Mouse (Mus musculus) kidney, postnatal 0 days (tissue): ENCODE results near the gene Mrps17. TPM values are rescaled to one million over a fixed set of nuclear protein-coding genes. Genes with fewer than 3 reads are reported as not detected.
A peak's percentile ranks its signal among the peaks of the same experiment; 100 is the strongest.

ENCODE experiments used
- ATAC-seq: fragments of 200-750 bp; cut with Nextera tagmentation; replicated peaks from 2 replicates; pipeline ENCODE4 v1.8.0; 2017; ENCODE audit warnings: low read depth, moderate number of reproducible peaks, moderate TSS enrichment, moderate library complexity; ENCODE audit not compliant: low FRiP score
- DNase-seq: peaks from one replicate; pipeline ENCODE4 v3.0.0-alpha.2; 2016; ENCODE audit warnings: low spot score
- H3K27ac ChIP-seq: fragments of 300-500 bp; sonication (generic); 2 replicates; pipeline ENCODE4 v1.5.1; 2014; ENCODE audit warnings: mild to moderate bottlenecking
- H3K27me3 ChIP-seq: fragments of 300-500 bp; sonication (generic); 2 replicates; pipeline ENCODE4 v1.6.1; 2014; ENCODE audit warnings: low read length, mixed read lengths; ENCODE audit not compliant: insufficient read depth
- H3K36me3 ChIP-seq: fragments of 300-500 bp; sonication (generic); 2 replicates; pipeline ENCODE4 v1.6.1; 2014; ENCODE audit warnings: low read length, mixed read lengths; ENCODE audit not compliant: insufficient read depth
- H3K4me1 ChIP-seq: fragments of 300-500 bp; sonication (generic); replicated peaks from 2 replicates; pipeline ENCODE4 v1.6.1; 2014; ENCODE audit warnings: antibody characterized with exemption, low read length, mixed read lengths; ENCODE audit not compliant: insufficient read depth
- H3K4me2 ChIP-seq: fragments of 300-500 bp; sonication (generic); 2 replicates; pipeline ENCODE4 v1.6.1; 2014; ENCODE audit warnings: mild to moderate bottlenecking, low read length, moderate library complexity, mixed read lengths
- H3K4me3 ChIP-seq: fragments of 300-500 bp; sonication (generic); replicated peaks from 2 replicates; pipeline ENCODE4 v1.5.1; 2014; ENCODE audit warnings: low read depth, low read length
- H3K9ac ChIP-seq: fragments of 300-500 bp; sonication (generic); 2 replicates; pipeline ENCODE4 v1.6.1; 2014; ENCODE audit warnings: low read depth, low read length
- H3K9me3 ChIP-seq: fragments of 300-500 bp; sonication (generic); replicated peaks from 2 replicates; pipeline ENCODE4 v1.6.1; 2016; ENCODE audit warnings: low read length, inconsistent platforms, mixed read lengths
- CTCF ChIP-seq: IDR thresholded peaks from 2 replicates; pipeline ENCODE4 v1.5.1; 2016; ENCODE audit warnings: antibody characterized with exemption, low read depth, mild to moderate bottlenecking, moderate library complexity
- WGBS: fragments of 180-500 bp; shearing (Covaris S2); extraction: QIAGEN DNeasy Blood & Tissue Kit; methylation state at CpG from one replicate; pipeline ENCODE4 v1.1.7; 2014; 5-methylcytosine and 5-hydroxymethylcytosine counted together
- polyA plus RNA-seq: library from polyadenylated mRNA; unstranded; fragments of >200 nt; fragmentation: Nextera tagmentation; extraction: Ambion mirVana; gene quantifications from 2 replicates; pipeline ENCODE4 v1.2.1, GENCODE M21; 2015

Gene Mrps17
- polyA plus RNA-seq, 1 experiment from 2014 or later, result 209 TPM

GRCm38 (mm10) chr5:129687621-129688020 is 27.7 kb upstream of the Mrps17 start:
- DNase-seq (no peak), ATAC-seq (no peak)
- Histone ChIP-seq H3K4me3 (no peak overlapping the region), H3K4me2 (no peak overlapping the region), H3K27ac (no peak overlapping the region), H3K27me3 (no peaks in the 10 kb centered on the region), H3K36me3 (no peaks in the 10 kb centered on the region), H3K9ac (no peak overlapping the region), H3K4me1 (no peaks in the 10 kb centered on the region), H3K9me3 (no peaks in the 10 kb centered on the region)
- 73% methylated on average over 7 of the region's 7 CpGs for WGBS
- no peak for TF ChIP-seq CTCF

DNA sequence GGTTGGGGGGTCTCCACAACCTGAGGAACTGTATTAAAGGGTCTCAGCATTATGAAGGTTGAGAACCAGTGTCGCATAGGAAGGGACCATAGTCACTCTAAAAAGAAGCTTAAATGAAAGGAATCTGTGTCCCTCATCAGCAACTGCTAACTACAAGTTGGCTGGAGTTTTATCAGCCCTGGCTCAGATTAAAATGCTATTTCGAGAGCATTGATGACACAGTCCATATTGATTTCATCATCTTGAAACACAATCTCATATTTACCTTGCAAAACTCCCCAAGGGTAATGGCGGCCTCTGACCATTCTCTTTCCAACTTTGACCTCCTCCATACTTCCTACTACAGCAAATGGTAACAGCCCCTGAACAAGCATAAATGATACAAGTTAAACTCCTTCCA is 24.8 kb upstream of the Mrps17 start:
- H3K9me3 ChIP-seq, result no peaks in the 10 kb centered on the region
- ATAC-seq (no peak), DNase-seq (no peak)
- no peaks in the 10 kb centered on the region for H3K4me1 ChIP-seq
- no peak overlapping the region for H3K4me3 ChIP-seq
- 66% methylated on average over 3 of the region's 3 CpGs for WGBS
- no peaks in the 10 kb centered on the region for H3K27me3 ChIP-seq
- H3K36me3 ChIP-seq, result no peaks in the 10 kb centered on the region
- TF ChIP-seq CTCF, result no peak
- no peak overlapping the region for H3K27ac ChIP-seq
- H3K4me2 ChIP-seq, result no peak overlapping the region
- no peak overlapping the region for H3K9ac ChIP-seq

DNA sequence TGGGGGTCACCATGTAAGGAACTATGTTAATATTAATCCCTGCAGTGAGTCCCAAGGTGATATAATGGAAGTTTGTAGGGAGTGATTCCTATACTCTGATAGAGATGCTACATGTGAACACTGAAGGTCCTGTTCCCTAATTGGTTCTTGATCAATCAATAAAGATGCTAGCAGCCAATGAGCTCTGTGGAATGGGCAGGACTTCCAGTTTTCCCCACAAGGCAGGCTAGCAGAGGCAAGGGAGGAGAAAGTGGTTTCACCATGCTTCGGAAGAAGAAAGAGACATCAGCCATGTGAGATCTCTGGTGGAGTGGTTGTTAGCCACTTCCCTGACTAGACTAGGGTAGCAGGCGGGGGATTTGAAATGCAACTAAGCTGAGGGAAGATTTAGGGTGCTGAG is 14.8 kb upstream of the Mrps17 start:
- Histone ChIP-seq H3K27ac (no peak overlapping the region), H3K9me3 (no peaks in the 10 kb centered on the region), H3K4me1 (no peaks in the 10 kb centered on the region), H3K4me2 (no peak overlapping the region), H3K36me3 (no peaks in the 10 kb centered on the region), H3K27me3 (no peaks in the 10 kb centered on the region), H3K4me3 (no peak overlapping the region), H3K9ac (no peak overlapping the region)
- DNase-seq (no peak), ATAC-seq (no peak)
- 52% methylated on average over 2 of the region's 2 CpGs for WGBS
- no peak for TF ChIP-seq CTCF

DNA sequence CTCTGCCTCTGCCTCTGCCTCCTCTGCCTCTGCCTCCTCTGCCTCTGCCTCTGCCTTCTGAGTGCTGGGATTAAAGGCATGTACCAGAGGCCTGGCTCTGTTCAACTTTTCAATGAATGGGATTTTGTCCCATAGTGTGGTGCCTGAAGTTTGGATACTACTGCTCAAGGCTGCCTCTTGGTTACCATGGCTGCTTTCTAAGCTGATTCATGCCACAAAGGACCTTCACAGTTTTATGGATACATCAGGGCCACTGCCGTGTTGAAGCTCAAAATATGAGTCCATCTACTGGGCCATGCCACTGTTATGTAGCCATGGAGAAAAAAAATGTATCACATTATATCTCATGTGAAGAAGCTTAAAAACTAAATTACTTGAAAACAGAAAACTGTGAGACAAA is 13.6 kb upstream of the Mrps17 start:
- Histone ChIP-seq H3K36me3 (no peaks in the 10 kb centered on the region), H3K4me3 (no peak overlapping the region), H3K9me3 (no peaks in the 10 kb centered on the region), H3K9ac (no peak overlapping the region), H3K27ac (no peak overlapping the region), H3K27me3 (no peaks in the 10 kb centered on the region), H3K4me1 (no peaks in the 10 kb centered on the region), H3K4me2 (no peak overlapping the region)
- no peak for TF ChIP-seq CTCF
- no peak for ATAC-seq
- 84% methylated on average over 1 of the region's 1 CpGs for WGBS
- no peak for DNase-seq

- H3K9ac ChIP-seq, result no peak overlapping the region
- H3K9me3 ChIP-seq, result no peaks in the 10 kb centered on the region
- peak; percentile 63 for ATAC-seq
- H3K27ac ChIP-seq, result no peak overlapping the region
- TF ChIP-seq CTCF, result no peak
- no peak overlapping the region for H3K4me3 ChIP-seq
- H3K4me2 ChIP-seq, result no peak overlapping the region
- H3K27me3 ChIP-seq, result no peaks in the 10 kb centered on the region
- peak; percentile 29 for DNase-seq
- no peaks in the 10 kb centered on the region for H3K36me3 ChIP-seq
- H3K4me1 ChIP-seq, result no peaks in the 10 kb centered on the region
These were observed 11.9 kb upstream of the Mrps17 start for GRCm38 (mm10) chr5:129703368-129703767.

DNA sequence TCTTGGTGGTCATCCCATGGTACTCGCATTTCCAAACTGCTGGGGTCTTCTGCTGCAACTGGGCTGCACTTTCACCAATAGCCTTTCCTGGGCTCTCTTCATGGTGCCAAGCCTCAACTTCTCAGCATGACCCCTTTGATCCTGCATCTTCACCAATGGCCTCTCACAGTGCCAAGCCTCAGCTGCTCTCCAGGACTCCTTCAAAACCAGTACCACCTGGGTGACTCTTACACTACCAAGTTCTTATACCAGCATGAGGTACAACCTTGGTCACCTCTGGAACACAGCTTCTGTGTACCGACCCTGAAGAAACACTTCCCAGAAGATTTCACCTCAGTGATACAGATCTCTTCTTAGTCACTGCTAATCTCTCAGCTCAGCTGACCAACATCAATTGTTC is 6.9 kb upstream of the Mrps17 start, which contains the start of gene Sept14:
Gene Sept14, minus strand, starts transcription at position 101 of the 400 bp plus-strand sequence.
- no peak for TF ChIP-seq CTCF
- no peak within 1 kb of the TSS for H3K4me2 ChIP-seq

GRCm38 (mm10) chr5:129717016-129717415 is 1.7 kb downstream of the Mrps17 start:
- no peak overlapping the region for H3K27ac ChIP-seq
- no peaks in the 10 kb centered on the region for H3K27me3 ChIP-seq
- DNase-seq, result no peak
- peaks cover 7% of the 10 kb centered on the region; the same call in 1 of the 2 replicates for H3K4me1 ChIP-seq
- WGBS, result 64% methylated on average over 9 of the region's 9 CpGs
- H3K9ac ChIP-seq, result no peak overlapping the region
- H3K4me2 ChIP-seq, result no peak overlapping the region
- H3K9me3 ChIP-seq, result no peaks in the 10 kb centered on the region
- no peak; the same call in 1 of the 2 replicates for TF ChIP-seq CTCF
- ATAC-seq, result no peak
- peaks cover 19% of the 10 kb centered on the region for H3K36me3 ChIP-seq
- no peak overlapping the region for H3K4me3 ChIP-seq

More for the DNA sequence above, 6.9 kb upstream of the Mrps17 start, which contains the start of gene Sept14:
- Histone ChIP-seq H3K9me3 (no peaks in the 10 kb centered on the region), H3K9ac (no peak within 1 kb of the TSS), H3K4me3 (no peak within 1 kb of the TSS), H3K4me1 (no peaks in the 10 kb centered on the region), H3K36me3 (no peaks in the 10 kb centered on the region), H3K27me3 (no peaks in the 10 kb centered on the region), H3K27ac (no peak within 1 kb of the TSS)
- WGBS, result 63% methylated on average over 2 of the region's 2 CpGs
- ATAC-seq (no peak), DNase-seq (no peak)
